Mouse (Mus musculus) ovary, adult 2 months (tissue): ENCODE data around the gene Marveld3. TPM values are rescaled to one million over a fixed set of nuclear protein-coding genes. Genes with fewer than 3 reads are reported as not detected.

Experiments used
- polyA plus RNA-seq: library from polyadenylated mRNA; depleted of rRNA; stranded (reverse); fragments of >200 nt; gene quantifications from 2 replicates; pipeline ENCODE4 v1.2.3, GENCODE M21; 2012; rRNA removed

Marveld3 gene
- polyA plus RNA-seq = 2.6 and 5.7 TPM in 2 replicates

DNA sequence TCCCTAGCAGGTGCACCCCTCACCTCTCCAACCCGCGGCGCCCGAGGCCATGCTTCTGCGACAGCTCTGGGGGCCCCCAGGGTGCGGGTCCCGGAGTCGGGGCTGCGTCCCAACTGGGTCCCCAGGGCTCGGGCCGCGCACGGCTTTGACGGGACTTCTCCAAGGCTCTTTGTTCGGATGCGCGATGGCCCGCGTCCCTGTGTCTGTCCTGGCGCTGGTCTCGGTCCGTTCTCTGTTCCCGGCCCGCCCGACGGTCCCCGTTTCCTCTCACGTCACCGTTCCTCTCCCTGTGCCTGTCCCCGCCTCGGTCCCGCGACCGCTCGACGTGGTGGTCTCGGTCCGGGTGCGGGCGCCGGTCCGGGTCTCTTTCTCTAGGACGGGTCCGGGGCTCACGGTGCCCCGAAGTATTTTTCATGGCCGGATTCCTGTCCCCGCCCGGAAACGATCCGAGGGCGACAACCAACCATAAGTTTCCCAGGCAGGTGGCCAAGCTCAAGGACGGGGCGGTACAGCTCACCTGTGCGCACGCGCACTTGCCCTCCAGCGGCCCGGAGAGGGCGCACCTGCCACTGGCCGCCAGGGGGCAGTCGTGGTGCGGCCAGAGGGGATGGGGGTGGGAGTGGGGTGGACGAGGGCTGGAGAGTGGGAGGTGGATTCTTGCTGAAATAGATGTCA is at the start of gene Marveld3:
Gene Marveld3, minus strand, starts transcription at position 511 of the 675 bp plus-strand sequence.

DNA sequence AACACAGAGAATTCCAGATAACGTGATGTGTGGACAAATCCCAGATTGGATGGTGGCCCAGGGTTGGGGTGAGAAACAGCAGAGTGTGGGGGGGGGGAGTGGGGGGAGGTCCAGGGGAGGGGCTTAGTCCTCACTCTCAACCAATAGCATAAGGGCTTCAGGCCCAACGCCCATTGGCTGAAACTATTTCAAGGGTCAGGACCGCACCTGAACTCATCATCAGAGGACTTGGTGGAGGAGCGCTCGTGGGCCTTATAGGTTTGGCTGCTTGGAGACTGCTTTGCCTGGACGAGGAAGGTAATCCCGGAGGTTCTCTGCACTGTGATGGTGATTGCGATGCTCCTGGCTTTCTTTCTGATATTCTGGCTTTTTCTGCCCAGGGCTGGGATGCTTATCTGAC is 28.2 kb upstream of the Marveld3 start, which contains the start of gene Tat:
Gene Tat, plus strand, starts transcription at position 214 of the 400 bp plus-strand sequence.

Other genes with a start within 250 kb of the Marveld3 start
- gene Atxn1l, start 224.5 kb downstream of the Marveld3 start, polyA plus RNA-seq = 26.1 and 30.1 TPM in 2 replicates
- gene Ap1g1, start 183.6 kb downstream of the Marveld3 start, polyA plus RNA-seq = 23.4 and 34.1 TPM in 2 replicates
- 9.4 and 10.6 TPM in 2 replicates for gene Phlpp2, start 93.7 kb downstream of the Marveld3 start, polyA plus RNA-seq
- gene Tat, start 28.2 kb upstream of the Marveld3 start, polyA plus RNA-seq = 0.35 and 0.81 TPM in 2 replicates
- gene Chst4, start 77.5 kb upstream of the Marveld3 start, polyA plus RNA-seq = 6.6 and 13.2 TPM in 2 replicates
- 2.2 and 2.5 TPM in 2 replicates for gene Zfp612, start 117.5 kb upstream of the Marveld3 start, polyA plus RNA-seq
- gene Gm21964, start 139.0 kb upstream of the Marveld3 start, polyA plus RNA-seq = not detected in 2 replicates
- gene Gm17720, start 140.6 kb upstream of the Marveld3 start, polyA plus RNA-seq = not detected in 2 replicates
- 0.13 and 0.28 TPM in 2 replicates for gene Calb2, start 206.0 kb upstream of the Marveld3 start, polyA plus RNA-seq